Mouse (Mus musculus) thymus, postnatal 0 days (tissue): ENCODE measurements around the gene Hpse. TPM values are rescaled to one million over a fixed set of nuclear protein-coding genes. Genes with fewer than 3 reads are reported as not detected.

ENCODE experiments used
- DNase-seq: peaks from one replicate; pipeline ENCODE4 v3.0.0-alpha.2; 2015; ENCODE audit warnings: low spot score
- polyA plus RNA-seq: library from polyadenylated mRNA; unstranded; fragments of >200 nt; fragmentation: Nextera tagmentation; extraction: Ambion mirVana; gene quantifications from 2 replicates; pipeline ENCODE4 v1.2.1, GENCODE M21; 2015

Gene Hpse
- 1.6 and 1.7 TPM in 2 replicates for polyA plus RNA-seq

DNA sequence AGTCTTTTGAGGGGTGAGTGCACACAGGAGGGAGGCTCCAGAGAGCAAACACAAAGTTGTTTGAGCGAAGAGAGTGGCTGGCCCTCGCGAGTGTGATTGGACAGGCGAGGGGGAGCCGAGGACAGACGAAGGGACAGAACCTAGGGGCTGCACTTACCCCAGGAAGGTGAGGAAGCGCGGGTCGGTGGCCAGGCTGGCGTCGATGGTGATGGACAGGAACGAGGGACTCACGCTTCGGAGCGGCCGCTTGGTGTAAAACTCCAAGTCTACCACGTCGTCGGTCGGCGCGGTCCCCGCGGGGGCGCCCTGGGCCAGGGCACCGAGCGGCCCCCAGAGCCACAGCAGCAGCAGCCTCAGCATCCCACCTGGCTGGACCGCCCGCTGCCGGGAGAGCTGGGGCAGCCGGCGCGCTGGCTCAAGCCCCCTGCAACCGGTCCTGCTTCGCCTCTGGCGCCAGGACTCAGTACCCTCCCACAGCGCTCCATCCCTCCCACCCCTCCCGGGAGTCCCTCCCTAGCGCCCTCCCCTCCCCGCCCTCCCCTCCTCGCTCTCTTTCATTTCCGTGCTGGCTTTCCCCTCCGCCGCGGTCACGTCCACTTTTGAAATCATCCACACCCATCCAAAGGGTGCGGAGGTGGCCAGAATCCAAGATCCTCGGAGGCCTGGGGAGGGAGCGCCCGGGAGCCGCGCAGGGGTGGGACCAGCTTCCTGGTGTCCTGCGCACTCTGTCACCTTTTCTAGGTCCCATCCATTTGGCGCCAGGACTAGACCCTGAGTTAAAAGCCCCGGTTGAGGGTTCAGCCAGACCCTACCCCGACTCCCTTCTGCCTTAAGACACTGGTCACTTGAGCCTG is at the start of gene Hpse:
TSS of gene Hpse (minus strand) at position 482 of the 854 bp plus-strand sequence.
- peak; percentile 36 for DNase-seq

DNA sequence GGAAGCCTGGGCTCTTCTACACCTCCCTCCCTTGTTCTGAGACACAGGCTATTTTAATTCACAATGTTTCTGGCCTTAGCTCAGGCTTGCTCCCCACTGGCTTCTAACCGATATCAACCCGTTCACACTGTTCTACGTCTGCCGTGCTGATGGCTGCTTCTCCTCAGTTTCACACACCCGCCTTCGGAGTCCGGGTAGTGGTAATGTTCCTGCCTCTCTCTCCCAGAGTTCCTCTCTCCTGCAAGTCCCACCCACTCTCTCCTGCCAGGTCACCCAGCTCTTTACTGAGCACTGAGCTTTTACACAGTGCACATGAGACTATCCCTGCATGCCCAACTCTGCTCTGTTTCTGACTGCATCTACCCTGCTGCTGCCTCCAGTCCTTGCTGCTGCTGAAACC is 46.5 kb upstream of the Hpse start:
- DNase-seq, result no peak

DNA sequence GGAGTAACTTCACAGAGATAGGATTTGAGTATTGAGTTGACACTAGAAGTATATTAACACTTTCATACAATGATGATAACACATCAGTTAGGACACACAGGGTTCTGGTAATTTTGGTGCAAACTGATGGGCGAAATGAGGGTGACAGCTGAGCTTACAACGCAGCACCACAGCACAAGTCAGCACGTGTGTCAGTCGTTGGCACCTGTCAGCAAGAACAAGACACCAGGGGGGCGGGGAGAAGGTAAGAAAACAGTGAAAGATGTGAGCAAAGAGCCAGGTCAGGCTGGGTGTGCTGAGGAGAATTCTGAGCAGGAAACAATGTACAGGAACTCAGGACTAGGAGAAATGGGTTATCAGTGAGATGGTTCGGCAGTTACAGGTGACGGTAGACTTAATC is 42.2 kb upstream of the Hpse start:
- DNase-seq, result no peak

DNA sequence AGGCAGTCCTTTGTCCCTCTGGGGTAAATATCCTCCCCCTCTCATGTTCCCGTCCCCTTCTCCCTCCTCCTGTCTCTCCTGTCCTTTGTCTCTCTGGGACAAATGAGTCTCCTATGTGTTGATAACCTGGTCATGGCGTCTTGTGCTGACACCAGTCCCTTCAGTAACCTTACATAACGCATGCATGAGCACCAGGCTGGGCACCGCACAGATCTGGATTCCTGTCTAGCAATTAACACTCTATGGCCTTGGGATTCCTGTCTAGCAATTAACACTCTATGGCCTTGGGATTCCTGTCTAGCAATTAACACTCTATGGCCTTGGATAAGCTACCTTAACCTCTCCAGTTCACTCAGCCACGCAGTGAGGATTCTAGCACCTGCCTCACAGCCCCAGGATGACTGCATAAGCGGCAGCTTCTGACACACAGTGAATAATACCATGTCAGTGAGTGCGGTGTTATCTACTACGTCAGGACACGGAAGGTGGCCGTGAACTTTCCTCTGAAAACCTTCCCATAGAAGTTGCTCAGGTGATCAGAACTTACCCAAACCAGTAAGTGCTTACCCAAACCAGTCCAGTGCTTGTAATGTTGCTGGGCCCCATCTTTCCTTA is 40.6 kb upstream of the Hpse start:
- DNase-seq, result no peak

DNA sequence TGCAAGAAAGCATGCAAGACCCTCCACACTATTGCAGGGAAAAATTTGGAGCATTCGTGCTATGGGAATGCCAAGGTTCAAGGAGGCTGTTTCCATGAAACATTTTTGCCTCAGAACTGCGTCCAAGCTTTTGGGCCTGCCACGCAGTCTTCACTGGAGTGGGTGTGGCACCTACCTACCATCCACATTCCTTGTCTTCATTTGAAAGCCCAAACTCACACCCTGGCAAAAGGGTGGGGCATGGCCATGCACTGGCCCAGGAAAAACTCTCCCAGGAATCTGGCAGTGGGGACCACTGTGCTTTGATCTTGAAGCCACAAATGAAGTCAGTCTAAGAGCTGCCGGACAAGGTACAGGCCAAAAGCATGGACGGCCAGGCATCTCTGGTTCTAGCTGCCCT is 38.6 kb upstream of the Hpse start:
- DNase-seq, result no peak

DNA sequence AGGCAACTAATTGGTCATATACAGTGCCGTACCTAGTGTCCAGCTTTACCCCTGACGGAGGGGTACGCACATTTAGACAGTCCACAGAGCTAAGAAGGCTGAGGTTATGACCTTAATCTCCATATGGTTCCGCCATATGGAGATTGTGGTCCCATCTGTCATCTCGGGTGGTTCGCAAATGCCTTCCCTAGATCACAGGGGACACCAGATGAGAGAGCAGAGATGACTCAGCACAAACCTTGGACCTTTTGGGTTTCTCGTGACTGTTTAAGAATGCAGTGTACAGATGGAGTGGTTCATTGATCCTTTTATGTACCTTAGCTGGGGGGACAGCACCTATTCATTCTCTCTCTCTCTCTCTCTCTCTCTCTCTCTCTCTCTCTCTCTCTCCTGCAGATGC is 33.9 kb upstream of the Hpse start:
- DNase-seq, result peak; percentile 37

DNA sequence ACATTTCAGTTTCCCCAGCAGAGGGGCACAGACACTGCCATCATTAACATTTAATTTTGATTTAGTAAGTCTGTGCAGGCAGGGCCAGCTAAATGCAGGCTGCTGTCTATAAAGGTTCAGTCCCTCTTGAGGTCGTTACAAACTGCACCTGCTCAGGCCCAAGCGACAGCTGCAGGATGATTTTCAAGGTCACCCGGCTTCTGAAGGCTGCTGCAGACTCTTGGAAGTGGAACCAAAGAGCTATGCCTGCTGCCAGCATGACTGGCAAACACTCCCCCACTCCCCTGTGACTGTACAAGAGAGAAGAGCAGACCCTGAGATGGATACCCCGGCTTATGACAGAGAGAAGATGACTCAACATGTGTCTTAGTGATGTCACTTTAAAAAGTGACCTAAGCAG is 32.1 kb upstream of the Hpse start:
- peak; percentile 71 for DNase-seq

DNA sequence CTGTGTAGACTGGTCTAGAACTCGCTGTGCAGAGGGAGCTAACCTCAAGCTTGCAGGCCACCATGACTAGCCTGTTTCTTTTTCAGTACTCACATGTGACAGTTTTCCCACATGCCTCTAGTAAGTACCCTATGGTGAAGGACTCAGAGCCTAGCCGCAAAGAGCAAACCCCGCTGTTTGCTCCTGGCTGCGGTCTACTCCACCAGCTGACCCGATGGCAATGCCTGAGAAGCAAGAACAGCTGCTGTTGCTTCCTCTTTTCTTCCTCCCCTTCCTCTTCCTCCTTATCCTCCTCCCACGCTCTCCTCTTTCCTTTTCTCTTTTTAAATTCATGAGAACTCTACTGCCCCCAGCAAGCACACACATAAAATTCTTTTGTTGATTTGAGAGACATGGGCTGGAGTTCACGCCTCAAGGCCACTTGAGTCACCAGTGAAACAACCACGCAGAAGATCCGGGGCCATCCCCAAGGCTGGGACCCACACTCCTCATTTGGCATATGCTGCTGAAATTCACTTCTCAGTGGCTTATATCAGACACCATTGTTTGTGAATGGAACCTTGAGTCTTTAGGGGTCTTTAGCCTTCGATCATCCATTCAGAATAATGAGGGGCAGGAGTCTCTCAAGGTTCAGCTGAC is 31.2 kb upstream of the Hpse start:
- peak; percentile 52 for DNase-seq

DNA sequence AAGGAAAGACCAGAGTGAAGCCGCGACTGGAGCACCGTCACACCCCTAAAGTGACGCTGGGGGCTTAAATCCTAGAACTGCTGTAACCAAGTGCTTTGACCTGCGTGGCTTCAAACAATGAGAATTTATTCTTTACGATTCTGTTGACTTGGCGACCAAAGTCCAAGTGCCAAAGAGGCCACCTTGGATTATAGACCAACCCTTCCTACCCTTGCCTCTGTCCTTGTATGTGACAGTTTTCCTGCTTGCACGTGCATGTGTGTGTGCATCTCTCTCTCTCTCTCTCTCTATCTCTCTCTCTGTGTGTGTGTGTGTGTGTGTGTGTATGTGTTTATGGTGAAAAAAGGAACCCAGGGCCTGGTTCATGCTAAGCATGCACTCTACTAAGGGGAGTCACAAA is 19.3 kb upstream of the Hpse start:
- no peak for DNase-seq

DNA sequence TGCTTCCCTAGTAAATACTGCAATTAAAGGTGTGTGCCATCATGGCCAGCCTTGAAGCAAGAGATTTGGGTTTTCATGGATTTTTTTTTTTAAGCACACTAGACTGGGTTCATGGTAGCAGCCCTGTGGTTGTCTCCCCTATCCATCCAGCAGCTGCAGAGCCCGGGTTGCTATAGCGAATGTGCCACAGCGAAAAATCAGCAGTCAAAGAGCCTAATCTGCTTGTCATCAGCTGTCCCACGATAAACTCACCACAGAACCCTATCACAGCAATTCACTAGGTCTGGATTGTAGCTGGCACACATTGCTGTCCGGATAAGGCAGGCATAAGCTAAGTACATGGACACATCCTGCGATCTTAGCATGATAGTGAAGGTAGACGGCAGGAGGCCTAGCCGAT is 17.4 kb upstream of the Hpse start:
- DNase-seq, result no peak

DNA sequence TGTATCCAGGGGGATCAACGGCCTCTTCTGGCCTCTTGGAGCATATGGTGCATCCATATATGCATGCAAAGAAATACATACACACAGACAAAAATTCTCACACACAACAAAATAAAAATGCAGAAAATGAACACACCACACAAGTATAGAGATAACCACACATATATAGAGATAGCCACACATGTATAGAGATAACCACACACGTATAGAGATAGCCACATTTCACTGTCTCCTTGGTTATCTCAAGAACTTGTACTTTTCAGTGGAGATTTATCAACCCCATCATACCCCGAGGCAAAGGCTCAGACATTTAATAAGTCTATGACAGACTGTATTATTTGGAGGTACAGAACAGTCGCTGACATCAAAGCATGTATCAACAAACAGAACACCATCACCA is 15.0 kb upstream of the Hpse start:
- no peak for DNase-seq

DNA sequence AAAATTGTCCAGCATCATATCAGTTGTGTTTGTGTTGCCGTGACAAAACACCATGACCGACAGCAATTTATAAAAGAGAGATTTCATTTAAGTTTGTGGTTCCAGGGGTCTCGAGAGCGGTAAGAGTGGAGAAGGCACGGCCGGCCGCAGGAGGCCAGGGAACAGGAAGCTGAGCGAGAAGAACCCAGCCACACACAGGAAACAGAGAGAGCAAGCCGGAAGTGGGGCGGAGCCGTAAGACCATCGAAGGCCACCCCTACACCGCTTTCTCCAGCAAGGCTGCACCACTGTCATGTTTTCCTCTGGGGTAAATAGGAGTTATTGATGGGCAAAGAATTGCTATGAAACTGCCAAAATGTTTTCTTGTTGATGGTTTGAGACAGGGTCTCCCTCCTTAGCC is 9.2 kb upstream of the Hpse start:
- DNase-seq, result peak; percentile 77

DNA sequence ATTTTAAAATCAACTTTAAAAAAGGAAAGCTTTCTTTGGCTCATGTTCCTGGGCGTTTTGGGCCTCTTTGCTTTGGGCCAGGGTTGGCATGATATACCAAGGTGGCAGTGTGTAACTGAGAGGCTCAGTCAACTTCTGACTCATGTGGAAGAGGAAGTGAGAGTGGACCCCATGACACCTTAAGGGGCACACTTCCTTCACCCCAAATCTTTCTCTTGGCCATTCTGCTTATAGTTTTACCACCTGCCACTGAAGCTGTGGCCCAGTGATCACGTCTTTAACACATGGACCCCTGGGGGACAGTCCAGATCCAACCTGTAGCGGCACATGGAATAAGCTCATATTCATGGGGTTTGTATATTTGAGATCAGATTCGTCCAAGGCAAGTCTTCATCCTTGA is 6.5 kb upstream of the Hpse start:
- DNase-seq, result no peak

DNA sequence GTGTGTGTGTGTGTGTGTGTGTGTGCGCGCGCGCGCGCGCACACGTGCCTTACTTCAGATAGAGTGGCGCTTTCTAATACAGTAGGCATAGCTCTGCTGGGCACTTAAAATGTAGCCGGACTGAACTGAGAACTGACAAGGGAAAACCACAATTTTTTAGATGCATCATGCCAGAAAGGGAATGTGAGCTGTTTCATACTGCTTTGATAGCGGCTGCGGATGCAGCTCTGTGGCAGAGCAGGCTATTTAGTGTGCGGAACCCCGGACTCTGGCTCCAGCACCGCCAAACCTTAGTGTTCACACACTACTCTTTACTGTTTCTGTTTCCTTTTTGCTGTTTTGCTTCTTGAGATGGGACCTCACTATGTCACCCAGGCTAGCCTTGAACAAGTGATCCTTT is 2.8 kb downstream of the Hpse start:
- DNase-seq, result no peak

DNA sequence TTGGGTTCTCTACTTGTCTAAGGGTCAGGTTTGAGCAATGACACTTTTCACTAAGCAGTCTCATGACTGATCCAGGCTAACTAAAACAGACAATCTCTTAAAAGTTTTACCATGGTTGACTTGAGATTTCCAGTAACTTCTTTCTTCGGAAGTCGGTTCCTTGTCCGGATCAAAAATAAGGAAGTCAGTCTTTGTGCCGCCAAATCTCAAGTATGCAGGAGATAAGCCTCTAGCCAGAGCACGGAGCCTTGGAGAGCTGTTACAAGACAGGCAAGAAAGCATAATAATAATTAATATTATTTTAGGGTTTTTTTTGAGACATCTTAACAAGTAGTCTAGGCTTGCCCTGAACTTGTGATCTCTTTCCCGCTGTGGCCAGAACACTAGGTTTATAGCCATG is 8.3 kb downstream of the Hpse start:
- no peak for DNase-seq

DNA sequence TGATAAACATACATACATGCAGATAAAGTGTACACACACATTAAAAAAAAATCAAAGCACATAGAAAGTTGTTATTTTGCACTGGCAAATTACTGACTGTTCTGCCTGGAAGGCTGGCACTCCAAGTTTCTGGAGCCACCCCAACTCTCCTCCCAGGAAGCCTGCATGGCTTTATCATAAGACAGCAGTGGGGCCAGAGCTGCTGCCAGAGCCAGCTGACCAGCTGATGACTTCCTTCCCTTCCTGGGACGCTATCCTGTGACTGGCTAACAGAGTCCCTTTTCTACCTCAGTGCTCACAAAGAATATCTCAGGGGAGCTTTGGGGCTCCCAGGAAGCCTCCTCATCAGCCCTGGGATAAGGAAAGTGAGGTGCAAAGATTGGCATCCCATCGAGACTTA is 9.5 kb downstream of the Hpse start:
- no peak for DNase-seq

DNA sequence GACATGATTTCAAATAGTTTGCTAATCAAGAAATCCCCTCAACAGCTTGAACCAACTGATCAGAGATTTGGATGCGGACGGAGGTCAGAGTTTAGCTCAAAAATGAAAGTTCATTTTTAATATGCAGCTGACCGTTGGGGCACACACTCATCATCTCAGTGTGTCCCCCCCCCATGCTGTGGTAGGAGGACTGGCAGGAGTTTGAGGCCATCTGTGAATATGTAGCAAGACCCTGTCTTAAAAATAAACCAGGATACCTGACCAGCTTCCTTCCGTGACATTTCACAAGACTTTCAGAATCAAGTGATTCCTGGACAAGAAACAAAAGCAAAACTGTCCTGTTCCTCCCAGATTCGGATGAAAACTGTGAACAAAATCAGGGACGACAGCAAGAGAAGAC is 10.5 kb downstream of the Hpse start:
- DNase-seq, result no peak

DNA sequence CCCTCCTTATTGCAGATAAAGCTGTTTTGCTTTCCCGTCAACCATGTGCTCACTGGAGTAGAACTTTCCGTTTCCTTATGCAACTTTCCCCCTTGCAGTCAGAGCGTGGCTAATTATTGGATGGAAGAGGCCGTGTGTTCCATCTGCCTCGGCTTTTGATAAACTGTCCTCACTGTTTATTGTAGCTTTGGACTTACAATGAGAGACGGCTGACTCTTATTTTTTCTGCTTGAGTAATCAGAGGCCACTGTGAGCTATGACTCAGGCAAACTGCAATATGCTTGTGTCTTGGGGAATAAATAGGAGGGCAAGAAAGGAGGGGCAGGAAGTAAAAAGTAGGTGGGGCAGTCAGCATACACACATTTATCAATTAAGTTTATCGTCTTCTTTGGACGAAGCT is 12.8 kb downstream of the Hpse start:
- no peak for DNase-seq

DNA sequence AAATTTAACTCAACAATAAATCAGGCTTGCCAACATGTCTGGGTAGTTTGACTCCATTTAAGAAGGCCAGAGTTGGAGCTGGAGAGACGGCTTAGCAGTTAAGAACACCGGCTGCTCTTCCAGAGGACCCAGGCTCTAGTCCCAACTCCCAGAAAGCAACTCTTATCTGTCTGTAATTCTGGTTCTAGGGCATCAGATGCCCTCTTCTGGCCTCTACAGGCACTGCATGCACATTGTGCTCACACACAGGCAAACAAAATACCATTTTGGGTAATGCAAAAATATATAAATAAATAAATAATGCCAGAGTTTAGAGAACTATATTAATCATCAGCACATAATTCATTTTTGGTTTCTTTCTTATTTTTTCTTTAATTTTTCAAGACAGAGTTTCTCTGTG is 15.2 kb downstream of the Hpse start:
- DNase-seq, result no peak

DNA sequence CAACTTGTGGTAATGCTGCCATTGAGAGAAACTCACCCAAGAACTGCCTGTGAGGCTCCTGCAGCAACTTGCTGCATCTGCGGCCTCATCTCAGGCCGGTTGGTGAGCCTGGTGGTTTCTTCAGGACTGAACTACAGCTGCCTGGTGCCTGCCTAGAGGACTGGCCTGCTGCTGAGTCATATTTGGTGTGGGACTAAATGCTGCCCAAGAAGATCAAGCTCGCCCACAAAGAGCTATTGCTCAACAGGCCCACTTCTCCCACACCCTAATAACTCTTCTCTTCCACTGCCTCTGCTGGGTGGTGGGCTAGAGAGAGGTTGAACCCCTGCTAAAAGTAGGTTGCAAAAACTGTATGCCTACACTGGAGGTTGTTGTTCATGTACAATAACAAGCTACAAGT is 17.2 kb downstream of the Hpse start:
- no peak for DNase-seq

DNA sequence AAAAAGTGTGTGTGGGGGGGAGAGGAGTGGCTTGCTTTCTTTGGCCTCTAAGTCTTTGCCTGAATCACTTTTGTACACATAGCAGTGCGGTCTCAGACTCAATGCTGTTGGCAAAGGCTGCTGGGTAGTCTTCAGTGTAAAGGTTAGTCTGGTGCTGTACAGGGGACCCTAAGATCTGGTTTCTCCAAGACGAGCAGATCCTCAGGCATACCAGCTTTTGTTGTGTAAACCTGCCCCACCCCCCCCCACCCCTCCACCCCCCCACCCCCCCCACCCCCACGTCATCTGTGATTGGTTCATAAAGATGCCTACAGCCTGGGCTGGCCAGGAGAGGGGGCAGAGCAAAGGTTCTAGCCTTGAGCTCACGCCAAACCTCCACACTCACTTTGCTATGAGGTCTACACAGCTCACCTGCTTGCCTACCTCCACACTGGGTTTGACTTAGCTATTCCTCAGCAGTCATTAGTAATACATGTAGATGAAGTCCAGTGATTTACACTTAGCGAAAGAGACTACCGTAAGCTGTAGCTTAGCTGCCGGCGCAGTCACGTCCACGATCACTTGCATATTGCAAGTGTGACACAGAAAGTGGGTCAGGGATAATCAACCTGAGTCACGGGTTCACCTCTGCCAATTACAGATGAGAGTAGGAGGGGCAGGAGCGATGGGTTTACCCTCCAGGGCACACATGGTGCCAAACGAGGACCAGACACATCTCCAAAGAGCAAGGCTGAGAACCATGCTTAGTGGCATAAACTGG is 18.5 kb downstream of the Hpse start:
- no peak for DNase-seq

DNA sequence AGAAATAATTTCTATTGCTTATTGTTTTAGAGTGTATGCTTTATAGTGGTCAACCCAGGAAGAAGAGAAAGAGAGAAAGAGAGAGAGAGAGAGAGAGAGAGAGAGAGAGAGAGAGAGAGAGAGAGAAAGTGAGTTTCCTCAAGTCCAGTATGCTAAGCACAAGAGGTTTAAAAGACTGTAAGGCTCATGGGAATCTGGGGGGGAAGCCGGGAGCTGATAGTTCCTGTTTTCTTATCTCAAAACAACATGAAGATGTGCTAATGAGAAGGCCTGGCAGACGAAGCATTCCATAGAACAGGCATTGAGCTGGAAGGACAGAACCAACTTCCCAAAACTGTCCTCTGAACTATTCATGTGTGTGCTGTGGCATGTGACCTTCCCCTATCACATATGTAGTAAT is 21.6 kb downstream of the Hpse start:
- DNase-seq, result no peak
